Mouse (Mus musculus) kidney, postnatal 25 days (tissue): Measurements from ENCODE around the gene Tap2.

Experiments
- DNase-seq, 2 experiments: peaks; one replicate each; pipeline ENCODE4 v3.0.0; 2021; ENCODE audit warnings: mixed read lengths in 2 of 2

Gene Tap2

GRCm38 (mm10) chr17:34257594-34258375, 54.5 kb downstream of the Tap2 start, which contains the start of gene H2-Ab1:
TSS of gene H2-Ab1 (plus strand) at chr17:34257689.
- peak; percentile 81 to 83 for DNase-seq

DNA sequence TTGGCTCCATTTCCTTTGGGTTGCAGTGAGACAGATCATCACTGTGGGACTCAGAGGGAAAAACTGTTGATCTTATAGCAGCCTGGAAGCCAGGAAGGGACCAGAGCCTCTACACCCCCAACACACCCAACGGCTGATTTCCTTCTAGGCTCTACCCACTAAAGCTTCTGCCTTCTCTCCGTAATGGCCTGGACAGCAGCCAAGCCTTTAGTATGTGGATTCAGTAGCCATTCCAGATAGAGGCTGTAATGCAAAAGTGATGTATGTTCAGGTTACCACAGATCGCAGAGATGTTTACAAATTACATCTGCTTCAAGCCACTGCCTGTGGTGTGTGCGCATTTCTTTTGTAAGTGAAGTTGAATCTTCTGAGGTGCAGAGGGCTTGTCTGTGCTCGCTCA, 57.2 kb downstream of the Tap2 start:
- peak in 1 of 2 experiments; percentile 4 for DNase-seq

DNA sequence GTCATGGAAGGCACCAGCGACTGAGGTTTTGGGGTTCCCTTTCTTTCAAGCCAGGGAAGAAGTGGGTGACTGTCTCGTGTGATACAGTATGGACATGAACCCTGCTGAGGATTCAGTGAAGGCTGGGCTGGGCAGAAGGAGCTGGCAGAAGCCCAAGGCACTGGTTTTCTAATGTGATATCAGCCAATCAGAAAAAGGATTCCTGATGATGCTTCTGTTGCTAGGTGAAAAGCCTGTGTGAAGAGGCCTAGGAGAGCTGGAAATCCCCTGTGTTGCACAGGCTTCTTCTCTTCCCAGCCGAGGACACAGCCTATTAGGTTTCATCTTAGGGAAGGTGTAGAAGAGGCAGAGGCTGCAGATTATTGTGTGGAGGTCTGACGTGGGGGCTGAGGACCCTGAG, 58.2 kb downstream of the Tap2 start:
- DNase-seq, result peak; percentile 74 to 85

GRCm38 (mm10) chr17:34263068-34263467, 59.7 kb downstream of the Tap2 start:
- DNase-seq, result peak; percentile 73 to 80

DNA sequence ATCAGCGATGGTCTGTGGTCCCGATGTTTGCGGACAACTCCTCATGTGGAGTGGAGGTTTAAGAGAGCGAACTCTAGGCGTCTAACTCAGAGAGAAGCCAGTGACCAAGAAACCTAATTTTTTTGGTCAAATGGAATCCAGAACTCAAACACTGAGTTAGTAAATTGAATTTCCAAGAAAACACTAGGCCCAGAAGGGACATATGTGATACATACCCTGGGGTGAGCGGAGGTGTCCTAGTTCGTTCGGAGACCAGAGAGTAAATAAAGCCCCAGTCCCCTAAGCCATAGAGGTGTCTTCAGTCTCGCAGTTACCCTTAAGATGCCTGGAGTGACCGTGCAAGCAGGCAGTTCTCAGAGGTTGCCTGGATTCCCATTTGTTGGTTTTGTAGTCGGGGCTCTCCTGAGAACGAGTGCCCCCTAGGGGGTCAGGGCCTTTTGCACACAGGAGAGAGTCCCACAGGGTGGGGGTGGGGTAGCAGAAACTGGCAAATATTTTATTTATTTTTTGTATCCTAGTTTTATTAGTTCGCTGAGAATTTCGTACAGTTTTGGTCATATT, 60.6 kb downstream of the Tap2 start:
- DNase-seq, result peak; percentile 32 to 54

- DNase-seq, result peak; percentile 3 to 42
Observed at GRCm38 (mm10) chr17:34264452-34265351, 61.4 kb downstream of the Tap2 start.
